Mouse (Mus musculus) MEL (cell line): ENCODE results near the gene Grifin. TPM values are rescaled to one million over a fixed set of nuclear protein-coding genes. Genes with fewer than 3 reads are reported as not detected.

Source experiments
- DNase-seq: peaks from one replicate; pipeline ENCODE4 v3.0.0; 2011; ENCODE audit warnings: low read depth, low spot score
- H3K27ac ChIP-seq: 2 replicates; pipeline ENCODE4 v1.5.1; 2012; ENCODE audit warnings: low read depth, mild to moderate bottlenecking, control low read depth, low read length, moderate library complexity; ENCODE audit not compliant: control insufficient read depth
- H3K27me3 ChIP-seq, 2 experiments: fragments of 150-350 bp in 1 of 2; sonication (generic) in 1 of 2; 2 replicates each; pipeline ENCODE4 v1.6.1; 2012; ENCODE audit warnings: low read length in 2 of 2, mild to moderate bottlenecking in 2 of 2, improper control_type of control experiment in 1 of 2, moderate library complexity in 1 of 2; ENCODE audit not compliant: insufficient read depth in 2 of 2, control insufficient read depth in 1 of 2
- H3K36me3 ChIP-seq, 2 experiments: 2 replicates each; pipeline ENCODE4 v1.6.1; 2012 to 2014; ENCODE audit warnings: low read length in 2 of 2, improper control_type of control experiment in 1 of 2, inconsistent platforms in 1 of 2, mild to moderate bottlenecking in 1 of 2; ENCODE audit not compliant: insufficient read depth in 2 of 2, control insufficient read depth in 1 of 2
- H3K4me1 ChIP-seq, 2 experiments: fragments of 150-350 bp in 1 of 2; sonication (generic) in 1 of 2; 2 replicates each; pipeline ENCODE4 v1.6.1; 2012; ENCODE audit warnings: low read length in 2 of 2, improper control_type of control experiment in 1 of 2, mild to moderate bottlenecking in 1 of 2; ENCODE audit not compliant: insufficient read depth in 2 of 2, control insufficient read depth in 1 of 2
- H3K4me3 ChIP-seq, 2 experiments: fragments of 150-350 bp in 1 of 2; sonication (generic) in 1 of 2; 2 replicates each; pipeline ENCODE4 v1.5.1; 2012; ENCODE audit warnings: low read depth in 2 of 2, low read length in 2 of 2, mild to moderate bottlenecking in 2 of 2, moderate library complexity in 2 of 2, control low read depth in 1 of 2, improper control_type of control experiment in 1 of 2; ENCODE audit not compliant: control insufficient read depth in 1 of 2, insufficient read depth in 1 of 2
- H3K79me2 ChIP-seq: 2 replicates; pipeline ENCODE4 v1.6.1; 2012; ENCODE audit warnings: mild to moderate bottlenecking, low read length, moderate library complexity; ENCODE audit not compliant: control insufficient read depth, poor library complexity, insufficient read depth
- H3K9ac ChIP-seq: 2 replicates; pipeline ENCODE4 v1.6.1; 2012; ENCODE audit warnings: low read depth, mild to moderate bottlenecking, control low read depth, low read length, moderate library complexity; ENCODE audit not compliant: control insufficient read depth, poor library complexity, severe bottlenecking
- H3K9me3 ChIP-seq: fragments of 150-350 bp; sonication (generic); replicated peaks from 2 replicates; pipeline ENCODE4 v1.6.1; 2012; ENCODE audit warnings: mild to moderate bottlenecking, low read length, improper control_type of control experiment, moderate library complexity; ENCODE audit not compliant: insufficient read depth
- ELF1 ChIP-seq: IDR thresholded peaks from 2 replicates; pipeline ENCODE4 v1.6.1; 2014; ENCODE audit warnings: low read depth, mild to moderate bottlenecking, inconsistent platforms, low read length, improper control_type of control experiment, moderate library complexity
- ETS1 ChIP-seq: IDR thresholded peaks from 2 replicates; pipeline ENCODE4 v1.6.1; 2012; ENCODE audit warnings: low read depth, mild to moderate bottlenecking, inconsistent platforms, low read length, improper control_type of control experiment, moderate library complexity
- GATA1 ChIP-seq: IDR thresholded peaks from 2 replicates; pipeline ENCODE4 v1.6.1; 2011; ENCODE audit warnings: low read depth, low read length, improper control_type of control experiment
- HCFC1 ChIP-seq: IDR thresholded peaks from 2 replicates; pipeline ENCODE4 v1.6.1; 2012; ENCODE audit warnings: low read depth, mild to moderate bottlenecking, inconsistent platforms, low read length, improper control_type of control experiment, moderate library complexity
- JUND ChIP-seq: IDR thresholded peaks from 2 replicates; pipeline ENCODE4 v1.6.1; 2011; ENCODE audit warnings: low read depth, mild to moderate bottlenecking, improper control_type of control experiment, low read length
- KAT2A ChIP-seq: conservative IDR thresholded peaks from 2 replicates; pipeline ENCODE4 v1.6.1; 2012; ENCODE audit warnings: low read depth, low read length, improper control_type of control experiment, inconsistent platforms
- MAFK ChIP-seq: IDR thresholded peaks from 2 replicates; pipeline ENCODE4 v1.6.1; 2011; ENCODE audit warnings: low read depth, mild to moderate bottlenecking, low read length, improper control_type of control experiment, borderline replicate concordance
- MAX ChIP-seq: IDR thresholded peaks from 2 replicates; pipeline ENCODE4 v1.6.1; 2011; ENCODE audit warnings: low read length, improper control_type of control experiment
- MXI1 ChIP-seq: IDR thresholded peaks from 2 replicates; pipeline ENCODE4 v1.6.1; 2011; ENCODE audit warnings: mild to moderate bottlenecking, low read depth, low read length, improper control_type of control experiment
- MYB ChIP-seq: IDR thresholded peaks from 2 replicates; pipeline ENCODE4 v1.6.1; 2011; ENCODE audit warnings: mild to moderate bottlenecking, low read depth, low read length, improper control_type of control experiment
- MYC ChIP-seq: IDR thresholded peaks from 2 replicates; pipeline ENCODE4 v1.6.1; 2011; ENCODE audit warnings: low read depth, mild to moderate bottlenecking, low read length, improper control_type of control experiment, moderate library complexity
- NELFE ChIP-seq: IDR thresholded peaks from 2 replicates; pipeline ENCODE4 v1.6.1; 2011; ENCODE audit warnings: low read depth, low read length, improper control_type of control experiment
- NRF1 ChIP-seq: IDR thresholded peaks from 2 replicates; pipeline ENCODE4 v1.6.1; 2014; ENCODE audit warnings: low read depth, mild to moderate bottlenecking, inconsistent platforms, low read length, improper control_type of control experiment, moderate library complexity; ENCODE audit not compliant: poor library complexity, insufficient read depth, severe bottlenecking
- POLR2A ChIP-seq, 2 experiments: IDR thresholded peaks; 2 replicates each; pipeline ENCODE4 v1.6.1; 2011 to 2012; ENCODE audit warnings: low read length in 2 of 2, mild to moderate bottlenecking in 2 of 2, control low read depth in 1 of 2, improper control_type of control experiment in 1 of 2, low read depth in 1 of 2, moderate library complexity in 1 of 2; ENCODE audit not compliant: control insufficient read depth in 1 of 2, insufficient read depth in 1 of 2, poor library complexity in 1 of 2
- POLR2AphosphoS2 ChIP-seq: IDR thresholded peaks from 2 replicates; pipeline ENCODE4 v1.6.1; 2011; ENCODE audit warnings: low read length, improper control_type of control experiment
- POLR2AphosphoS5 ChIP-seq: IDR thresholded peaks from 2 replicates; pipeline ENCODE4 v1.6.1; 2012; ENCODE audit warnings: low read depth, borderline replicate concordance, mild to moderate bottlenecking, inconsistent platforms, low read length, moderate library complexity, mixed read lengths
- RAD21 ChIP-seq: IDR thresholded peaks from 2 replicates; pipeline ENCODE4 v1.6.1; 2011; ENCODE audit warnings: mild to moderate bottlenecking, low read depth, low read length, improper control_type of control experiment
- RCOR1 ChIP-seq: IDR thresholded peaks from 2 replicates; pipeline ENCODE4 v1.6.1; 2012; ENCODE audit warnings: low read depth, mild to moderate bottlenecking, inconsistent platforms, low read length, improper control_type of control experiment
- SIN3A ChIP-seq: IDR thresholded peaks from 2 replicates; pipeline ENCODE4 v1.6.1; 2012; ENCODE audit warnings: low read length, improper control_type of control experiment, inconsistent platforms
- SMC3 ChIP-seq: IDR thresholded peaks from 2 replicates; pipeline ENCODE4 v1.6.1; 2011; ENCODE audit warnings: low read depth, low read length, improper control_type of control experiment
- TAL1 ChIP-seq: IDR thresholded peaks from 2 replicates; pipeline ENCODE4 v1.6.1; 2012; ENCODE audit warnings: mild to moderate bottlenecking, inconsistent platforms, low read length, moderate library complexity, mixed read lengths
- TCF12 ChIP-seq: IDR thresholded peaks from 2 replicates; pipeline ENCODE4 v1.6.1; 2014; ENCODE audit warnings: low read depth, mild to moderate bottlenecking, inconsistent platforms, low read length, improper control_type of control experiment, moderate library complexity
- USF1 ChIP-seq: IDR thresholded peaks from 2 replicates; pipeline ENCODE4 v1.6.1; 2014; ENCODE audit warnings: low read depth, mild to moderate bottlenecking, inconsistent platforms, low read length, improper control_type of control experiment, moderate library complexity
- ZKSCAN1 ChIP-seq: IDR thresholded peaks from 2 replicates; pipeline ENCODE4 v1.6.1; 2012; ENCODE audit warnings: low read depth, mild to moderate bottlenecking, inconsistent platforms, low read length, improper control_type of control experiment, moderate library complexity
- ZMIZ1 ChIP-seq: IDR thresholded peaks from 2 replicates; pipeline ENCODE4 v1.6.1; 2012; ENCODE audit warnings: low read depth, mild to moderate bottlenecking, inconsistent platforms, low read length, improper control_type of control experiment, moderate library complexity
- ZNF384 ChIP-seq: IDR thresholded peaks from 2 replicates; pipeline ENCODE4 v1.6.1; 2012; ENCODE audit warnings: low read depth, mild to moderate bottlenecking, inconsistent platforms, low read length, improper control_type of control experiment
- polyA plus RNA-seq, 2 experiments: library from polyadenylated mRNA; stranded (reverse) in 1 of 2; unstranded in 1 of 2; fragments of >175 nt in 1 of 2; fragments of >200 nt in 1 of 2; gene quantifications; 2 replicates each; pipeline versions ENCODE4 v1.2.1 to v1.2.4; 2012; ENCODE audit warnings: low replicate concordance in 2 of 2, low read depth in 1 of 2; ENCODE audit not compliant: insufficient read length in 2 of 2, insufficient read depth in 1 of 2, missing spikeins in 1 of 2
- total RNA-seq: library from RNA; depleted of rRNA; stranded (reverse); fragments of 300-350 nt; gene quantifications from 2 replicates; pipeline ENCODE4 v1.2.3, GENCODE M21; 2012

Grifin gene
- total and polyA plus RNA-seq, 3 experiments = 0.32 TPM; not detected in 2

- Histone ChIP-seq H3K27ac (no peak overlapping the region), H3K4me1 (peaks cover 4 to 12% of the 10 kb centered on the region in 2 experiments), H3K9me3 (no peaks in the 10 kb centered on the region), H3K4me3 (peak overlapping the region in 1 of 2 experiments; percentile 74; a peak in 1 of 4 replicates), H3K27me3 (no peaks in the 10 kb centered on the region), H3K36me3 (peaks cover 0 to 12% of the 10 kb centered on the region in 2 experiments; a peak in 2 of 4 replicates), H3K79me2 (peaks cover 6% of the 10 kb centered on the region), H3K9ac (peak overlapping the region; percentile 70; the same call in 1 of the 2 replicates)
- no peak for TF ChIP-seq MXI1
- no peak for DNase-seq
These were observed 44.8 kb upstream of the Grifin start for GRCm38 (mm10) chr5:140609511-140610272.

- peaks cover 0 to 8% of the 10 kb centered on the region in 2 experiments; a peak in 2 of 4 replicates for H3K4me1 ChIP-seq
- peaks cover 0 to 7% of the 10 kb centered on the region in 2 experiments; a peak in 2 of 4 replicates for H3K36me3 ChIP-seq
- peak; percentile 44 for DNase-seq
- H3K9me3 ChIP-seq = no peaks in the 10 kb centered on the region
- H3K27me3 ChIP-seq = no peaks in the 10 kb centered on the region
- H3K27ac ChIP-seq = no peak overlapping the region
- peak overlapping the region; percentile 73 to 74 for H3K4me3 ChIP-seq
- peaks cover 6% of the 10 kb centered on the region for H3K79me2 ChIP-seq
- TF ChIP-seq NELFE (no peak), GATA1 (no peak), JUND (no peak), HCFC1 (no peak), SIN3A (peak; percentile 0; the same call in 1 of the 2 replicates), ETS1 (no peak), NRF1 (no peak), POLR2AphosphoS2 (no peak), MYB (no peak), MAFK (no peak), ZMIZ1 (no peak), POLR2A (IDR thresholded peaks at IDR 0.05; ENCODE audit: control insufficient read depth in 1 of 2, insufficient read depth in 1 of 2, low read depth in 1 of 2, low read length in 2 of 2, poor library complexity in 1 of 2) (0 out of 4 replicates have a peak, but pooled peaks of 1 of the 2 experiments have one; percentile 3), ZNF384 (no peak), MAX (0 out of 2 replicates have a peak, but pooled peaks have one; percentile 25), KAT2A (no peak), POLR2AphosphoS5 (no peak), ZKSCAN1 (no peak), TCF12 (no peak), MXI1 (no peak), RAD21 (no peak), MYC (no peak), USF1 (no peak), SMC3 (no peak), TAL1 (no peak), RCOR1 (no peak), ELF1 (no peak)
- H3K9ac ChIP-seq = peak overlapping the region; percentile 70
These were observed 43.8 kb upstream of the Grifin start for GRCm38 (mm10) chr5:140608634-140609015.
